Mouse (Mus musculus): ENCODE results near the gene Galntl6.

The Galntl6 gene

GRCm38 (mm10) chr8:57962286-57963110 lies 949.9 kb downstream of the Galntl6 start:
- in situ Hi-C loops (cut with MboI): no loop called here

- in situ Hi-C loops (cut with MboI): no loop called here
Measured at GRCm38 (mm10) chr8:57959136-57959535, 953.3 kb downstream of the Galntl6 start.

- in situ Hi-C loops (cut with MboI): no loop called here
Measured at GRCm38 (mm10) chr8:57958121-57958901, 954.1 kb downstream of the Galntl6 start.

GRCm38 (mm10) chr8:57955501-57955900 lies 956.9 kb downstream of the Galntl6 start:
- in situ Hi-C loops (cut with MboI): no loop called here

- in situ Hi-C loops (cut with MboI): no loop called here
Measured at GRCm38 (mm10) chr8:57941113-57941512, 971.3 kb downstream of the Galntl6 start.

GRCm38 (mm10) chr8:57939856-57940420 lies 972.5 kb downstream of the Galntl6 start:
- in situ Hi-C loops (cut with MboI): no loop called here

- in situ Hi-C loops (cut with MboI): no loop called here
Measured at GRCm38 (mm10) chr8:57939177-57939855, 973.1 kb downstream of the Galntl6 start.

GRCm38 (mm10) chr8:57927074-57927473 lies 985.4 kb downstream of the Galntl6 start:
- in situ Hi-C loops (cut with MboI): no loop called here

- in situ Hi-C loops (cut with MboI): no loop called here
Measured at GRCm38 (mm10) chr8:57923556-57923955, 988.9 kb downstream of the Galntl6 start.

GRCm38 (mm10) chr8:57923130-57923529 lies 989.3 kb downstream of the Galntl6 start:
- in situ Hi-C loops (cut with MboI): no loop called here

GRCm38 (mm10) chr8:57922214-57923070 lies 990.0 kb downstream of the Galntl6 start:
- in situ Hi-C loops (cut with MboI): no loop called here

GRCm38 (mm10) chr8:57920326-57920903 lies 992.0 kb downstream of the Galntl6 start:
- in situ Hi-C loops (cut with MboI): no loop called here

GRCm38 (mm10) chr8:57918720-57919640 lies 993.5 kb downstream of the Galntl6 start:
- in situ Hi-C loops (cut with MboI): no loop called here

- in situ Hi-C loops (cut with MboI): no loop called here
Measured at GRCm38 (mm10) chr8:57893360-57893759, 1019.1 kb downstream of the Galntl6 start.

GRCm38 (mm10) chr8:57892115-57892514 lies 1020.3 kb downstream of the Galntl6 start:
- in situ Hi-C loops (cut with MboI): no loop called here

GRCm38 (mm10) chr8:57890159-57890558 lies 1022.3 kb downstream of the Galntl6 start:
- in situ Hi-C loops (cut with MboI): no loop called here

GRCm38 (mm10) chr8:57888831-57889230 lies 1023.6 kb downstream of the Galntl6 start:
- in situ Hi-C loops (cut with MboI): no loop called here

GRCm38 (mm10) chr8:57879452-57879851 lies 1033.0 kb downstream of the Galntl6 start:
- in situ Hi-C loops (cut with MboI): no loop called here

- in situ Hi-C loops (cut with MboI): no loop called here
Measured at GRCm38 (mm10) chr8:57849074-57849473, 1063.4 kb downstream of the Galntl6 start.

- in situ Hi-C loops (cut with MboI): no loop called here
Measured at GRCm38 (mm10) chr8:57843461-57843860, 1069.0 kb downstream of the Galntl6 start.
